Mouse (Mus musculus) erythroid progenitor cell, adult 5-6 weeks (primary cell): ENCODE measurements around the gene Nolc1. TPM values are rescaled to one million over a fixed set of nuclear protein-coding genes. Genes with fewer than 3 reads are reported as not detected.

Experiments
- ATAC-seq: replicated peaks from 2 replicates; pipeline ENCODE4 v1.8.0; 2016; ENCODE audit warnings: moderate number of reproducible peaks, mild to moderate bottlenecking, moderate TSS enrichment, inconsistent platforms; ENCODE audit not compliant: poor library complexity, low FRiP score, severe bottlenecking
- total RNA-seq, 2 experiments: library from RNA; stranded (forward) in 1 of 2; stranded (reverse) in 1 of 2; fragments of 150-400 nt in 1 of 2; fragments of 186-747, 209-891 nt in 1 of 2; gene quantifications; 2 replicates each; pipeline versions ENCODE4 v1.2.3 to v1.2.4; 2015 to 2017; ENCODE audit warnings: low replicate concordance in 2 of 2

Gene Nolc1
- total RNA-seq (2015; ENCODE audit: low replicate concordance) (9.6 and 16.2 TPM in 2 replicates), total RNA-seq (2017; ENCODE audit: low replicate concordance) (18.5 and 27.3 TPM in 2 replicates)

DNA sequence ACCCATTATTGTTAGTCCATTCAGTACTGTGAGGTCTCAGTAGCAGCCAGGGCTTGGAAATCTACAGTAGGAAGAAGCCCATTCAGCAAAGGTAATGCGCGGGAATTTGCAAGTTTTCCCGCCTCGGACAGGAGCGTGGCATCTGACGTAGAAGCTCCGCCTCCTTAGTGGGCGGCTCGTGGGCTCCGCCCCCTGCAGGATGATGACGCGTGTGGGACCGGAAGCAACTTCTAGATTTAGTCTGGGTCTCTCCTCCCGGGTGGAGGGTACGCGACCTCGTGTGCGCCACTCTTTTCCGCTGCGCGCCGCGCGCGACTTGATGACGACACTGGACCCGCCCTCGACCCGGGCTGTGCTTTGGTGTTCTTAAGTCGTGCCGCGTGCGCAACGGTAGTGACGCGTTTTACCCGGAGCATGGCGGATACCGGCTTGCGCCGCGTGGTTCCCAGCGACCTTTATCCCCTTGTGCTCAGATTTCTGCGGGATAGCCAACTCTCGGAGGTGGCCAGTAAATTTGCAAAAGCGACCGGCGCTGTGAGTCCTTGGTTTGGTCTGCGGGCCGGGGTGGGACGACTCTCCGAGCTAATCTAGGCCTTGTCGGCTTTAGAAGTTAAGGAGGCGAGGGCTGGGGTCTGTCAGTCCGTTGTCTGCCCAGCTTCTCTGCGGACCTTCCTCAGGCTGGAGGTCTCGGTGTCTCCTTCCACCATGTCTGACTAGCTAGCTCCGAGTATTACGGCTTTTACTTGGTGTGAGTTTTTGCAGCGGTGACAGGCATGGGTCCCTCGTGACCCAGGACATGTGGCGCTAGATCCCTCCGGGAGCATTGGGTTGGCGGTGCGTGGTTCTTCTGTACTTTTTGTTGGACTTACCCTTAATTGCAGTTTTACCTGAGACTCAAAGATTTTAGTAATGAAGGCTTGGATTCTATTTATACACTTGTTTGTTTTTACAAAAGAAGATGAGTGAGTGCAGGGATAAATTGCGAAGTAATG is at the start of gene Nolc1:
Gene Nolc1 (plus strand): TSS at position 248 of the 992 bp plus-strand sequence.
- peak; percentile 96 for ATAC-seq

DNA sequence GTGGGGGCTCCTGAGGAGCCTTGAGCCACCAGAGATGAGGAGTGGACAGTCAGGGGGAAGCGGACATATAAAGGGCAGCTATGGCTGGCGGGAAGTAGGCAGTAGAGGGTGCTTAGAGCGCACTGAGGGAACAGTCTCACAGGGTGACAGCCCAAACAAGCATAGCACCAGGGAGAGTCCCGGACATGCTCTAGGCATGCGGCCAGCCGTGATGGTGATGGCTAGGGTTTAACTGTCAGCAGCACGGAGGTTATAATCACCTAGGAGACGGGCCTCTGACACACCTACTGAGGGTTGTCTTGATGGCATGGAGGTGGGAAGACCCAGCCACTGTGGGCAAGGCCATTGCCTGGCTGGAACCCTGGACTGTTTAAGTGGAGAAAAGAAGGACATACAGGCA is 49.1 kb upstream of the Nolc1 start:
- ATAC-seq, result no peak

- ATAC-seq, result no peak
Observed at GRCm38 (mm10) chr19:46028747-46029320, 46.8 kb upstream of the Nolc1 start.

DNA sequence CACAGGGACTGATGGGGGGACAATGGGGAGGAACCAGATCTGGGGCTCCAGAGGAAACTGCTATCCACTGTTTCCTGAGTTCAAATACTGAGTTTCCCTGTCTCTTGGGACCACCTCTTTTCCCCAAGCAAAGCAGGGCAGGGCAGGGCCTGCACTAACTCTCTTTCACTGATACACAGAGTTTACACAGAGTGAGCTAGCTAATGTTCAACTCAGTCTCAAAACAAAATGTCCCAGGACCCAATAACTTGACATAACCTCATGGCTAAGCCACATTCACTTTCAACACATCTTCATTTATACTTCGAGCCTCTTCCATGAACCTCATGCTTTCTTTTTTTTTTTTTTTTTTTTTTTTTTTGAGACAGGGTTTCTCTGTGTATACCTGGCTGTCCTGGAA is 46.0 kb upstream of the Nolc1 start:
- no peak for ATAC-seq

GRCm38 (mm10) chr19:46030196-46030983 is 45.3 kb upstream of the Nolc1 start:
- no peak for ATAC-seq

- ATAC-seq, result no peak
Observed at GRCm38 (mm10) chr19:46031689-46032432, 43.8 kb upstream of the Nolc1 start.

DNA sequence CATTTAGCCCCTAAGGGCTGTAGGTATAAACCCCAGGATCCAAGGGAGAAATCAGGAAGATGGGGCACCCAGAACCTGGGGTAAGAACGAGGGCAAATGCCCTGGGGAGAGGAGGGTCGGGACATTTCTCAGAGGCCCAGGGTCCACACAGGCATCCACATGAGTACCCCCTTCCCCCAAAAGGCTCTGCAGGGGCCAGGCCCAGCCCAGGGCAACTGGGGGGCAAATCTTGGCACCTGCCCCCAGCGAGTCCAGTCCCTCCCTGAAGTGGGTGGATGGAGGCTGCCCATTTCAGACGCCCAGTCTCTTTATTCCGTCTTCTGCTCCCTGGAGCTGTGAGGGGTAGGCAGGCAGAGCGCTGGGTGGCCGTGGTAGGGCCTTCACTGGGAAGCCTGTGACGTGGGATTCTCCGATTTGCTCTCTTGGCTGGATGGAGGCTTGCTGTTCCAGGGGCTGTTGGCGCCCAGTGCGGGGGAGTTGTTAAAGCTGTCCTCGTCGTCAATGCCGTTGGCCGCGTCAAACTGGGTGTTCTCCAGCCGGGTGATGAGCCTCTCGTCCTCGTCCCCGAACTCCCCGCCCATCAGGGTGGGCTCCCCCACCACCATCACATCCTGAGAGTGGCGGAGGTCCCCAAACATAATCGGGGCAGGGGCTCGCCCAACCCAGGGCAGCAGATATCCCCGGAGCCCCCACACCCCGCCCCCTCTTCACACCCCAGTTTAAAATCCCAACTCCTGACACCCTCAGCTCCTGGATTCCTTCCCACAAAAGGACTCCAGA is 42.7 kb upstream of the Nolc1 start:
- ATAC-seq, result no peak

DNA sequence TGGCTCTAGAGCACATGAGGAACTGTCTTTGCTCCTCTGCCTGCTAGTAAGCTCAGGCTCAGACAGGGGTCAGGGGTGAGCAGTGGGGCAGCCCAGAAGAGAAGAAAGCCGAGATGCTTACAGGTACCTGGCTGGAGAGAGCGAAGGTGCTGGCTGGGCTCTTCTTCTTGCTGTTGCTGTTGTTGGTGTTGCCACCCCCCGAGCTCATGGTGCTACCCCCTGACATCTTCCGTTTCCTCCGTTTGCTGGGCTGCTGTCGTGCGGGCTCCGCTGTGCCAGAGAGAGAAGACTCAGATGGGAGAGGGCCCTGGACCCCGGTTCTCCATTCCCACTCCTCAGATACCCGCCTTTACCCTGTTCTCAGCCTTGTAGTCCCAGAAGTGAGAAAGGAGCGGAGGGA is 41.8 kb upstream of the Nolc1 start:
- no peak for ATAC-seq

DNA sequence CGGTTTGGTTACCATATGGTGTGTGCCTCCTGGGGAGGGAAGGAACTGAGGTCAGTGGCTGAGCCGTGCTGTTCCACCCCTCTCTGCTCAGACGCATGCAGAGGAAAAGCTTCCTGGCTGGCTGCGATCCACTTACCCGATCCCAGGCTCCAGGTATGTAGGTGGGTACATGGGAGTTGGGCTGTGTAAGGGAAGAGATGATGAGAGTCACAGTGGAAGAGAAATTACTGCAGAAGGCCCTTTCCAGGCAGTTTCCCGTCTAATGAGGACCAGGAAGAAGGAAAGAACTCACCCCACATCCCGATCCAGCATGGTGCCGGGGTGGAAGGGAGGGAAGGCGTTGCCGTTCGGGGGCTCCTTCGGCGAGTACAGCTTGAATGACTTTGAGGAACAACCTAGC is 39.7 kb upstream of the Nolc1 start:
- no peak for ATAC-seq

DNA sequence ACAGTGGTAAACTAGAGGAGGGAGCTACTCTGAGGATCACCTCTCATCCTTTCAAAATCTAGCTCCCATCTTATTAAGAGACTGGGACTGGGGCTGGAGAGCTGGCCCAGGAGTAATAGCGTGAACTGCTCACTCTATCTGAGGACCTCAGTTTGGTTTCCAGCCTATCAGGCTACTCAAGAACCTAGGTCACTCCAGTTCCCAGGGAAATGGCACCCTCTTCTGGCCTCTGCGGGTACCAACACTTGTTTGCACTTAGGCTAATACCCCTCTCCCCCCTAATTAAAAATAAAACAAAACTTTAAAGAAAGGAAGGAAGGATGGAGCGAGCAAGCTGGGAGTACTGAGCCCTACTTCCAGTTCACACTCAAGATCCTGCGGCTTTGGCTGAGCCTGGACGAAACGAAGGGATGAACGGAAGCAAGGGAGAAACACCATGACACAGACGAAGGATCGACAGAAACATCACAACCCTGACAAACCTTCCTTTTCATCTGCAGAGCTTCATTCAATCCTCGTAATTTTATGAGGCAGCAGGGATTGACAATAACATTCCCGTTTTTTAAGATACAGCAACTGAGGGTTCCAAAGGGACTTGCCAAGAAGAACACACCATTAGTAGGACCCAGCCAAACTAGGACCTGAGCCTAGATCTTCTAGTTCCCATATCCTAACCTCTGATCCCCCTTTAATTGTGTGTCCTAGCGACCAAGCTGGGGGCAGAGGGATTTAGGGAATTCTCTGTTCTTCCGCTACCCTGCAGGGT is 39.0 kb upstream of the Nolc1 start:
- no peak for ATAC-seq

- ATAC-seq, result peak; percentile 44
Observed at GRCm38 (mm10) chr19:46037243-46037924, 38.3 kb upstream of the Nolc1 start.

DNA sequence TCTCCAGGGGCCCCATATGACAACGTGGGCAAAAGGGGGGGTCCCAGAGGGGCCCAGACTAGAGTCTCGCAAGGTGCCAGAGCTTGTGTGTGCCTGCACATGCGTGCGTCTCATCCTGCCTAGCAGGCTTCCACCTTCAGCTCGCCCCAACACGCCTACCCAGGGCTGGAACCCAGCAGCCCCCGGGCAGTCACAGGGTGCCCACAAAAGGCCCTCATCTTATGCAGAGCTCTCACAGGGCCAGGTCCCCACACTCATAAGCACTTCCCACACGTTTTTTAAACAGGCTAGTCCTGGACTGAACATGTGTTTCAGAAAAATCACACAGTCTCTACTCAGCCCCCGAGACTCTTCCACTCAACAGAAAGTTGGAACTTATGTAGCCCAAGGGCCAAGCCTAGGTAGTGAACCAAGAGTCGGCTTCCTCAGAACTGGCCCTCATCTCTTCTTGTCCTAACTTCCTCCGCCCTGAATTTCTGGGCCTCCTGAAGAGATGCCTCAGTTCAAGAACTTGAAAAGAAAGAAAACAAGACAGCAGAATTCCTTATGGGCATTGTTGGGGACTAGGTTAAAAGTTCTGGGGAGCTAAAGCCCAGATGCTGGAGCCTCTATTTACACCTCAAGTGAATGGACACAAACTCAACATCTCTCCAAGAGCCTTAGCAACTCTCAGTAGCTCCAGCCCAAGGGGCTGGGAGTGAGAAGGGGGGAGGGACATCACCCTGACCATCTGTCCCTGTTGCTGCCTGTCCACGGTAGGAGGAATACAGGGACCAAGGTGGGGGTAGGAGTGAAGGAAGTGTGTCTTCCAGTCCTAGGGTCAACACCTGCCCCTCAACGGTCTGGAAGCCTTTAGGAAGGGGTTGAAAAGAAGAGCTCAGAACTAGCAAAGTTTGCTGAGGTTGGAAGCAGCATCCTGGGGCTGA is 37.5 kb upstream of the Nolc1 start:
- ATAC-seq, result no peak

- ATAC-seq, result no peak
Observed at GRCm38 (mm10) chr19:46038851-46039260, 36.8 kb upstream of the Nolc1 start.

DNA sequence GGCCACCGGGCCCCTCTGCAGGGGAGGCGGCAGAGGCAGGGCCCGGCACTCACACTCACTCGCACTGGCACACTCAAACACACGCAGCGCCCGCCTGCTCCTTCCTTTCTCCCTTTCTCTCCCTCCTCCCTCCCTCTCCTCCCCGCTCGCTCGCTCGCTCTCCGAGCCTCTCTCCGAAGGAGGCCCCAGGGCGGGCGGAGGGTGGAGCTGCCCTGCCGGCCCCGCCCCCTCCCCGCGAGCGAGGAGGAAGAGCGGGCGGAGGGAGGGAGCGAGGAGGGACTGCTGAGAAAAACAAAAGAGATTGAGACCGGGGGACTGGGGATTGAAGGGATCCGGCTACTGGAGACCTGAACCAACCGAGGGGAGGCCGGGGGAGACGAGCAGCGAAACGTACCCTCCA is 36.2 kb upstream of the Nolc1 start:
- peak; percentile 85 for ATAC-seq

DNA sequence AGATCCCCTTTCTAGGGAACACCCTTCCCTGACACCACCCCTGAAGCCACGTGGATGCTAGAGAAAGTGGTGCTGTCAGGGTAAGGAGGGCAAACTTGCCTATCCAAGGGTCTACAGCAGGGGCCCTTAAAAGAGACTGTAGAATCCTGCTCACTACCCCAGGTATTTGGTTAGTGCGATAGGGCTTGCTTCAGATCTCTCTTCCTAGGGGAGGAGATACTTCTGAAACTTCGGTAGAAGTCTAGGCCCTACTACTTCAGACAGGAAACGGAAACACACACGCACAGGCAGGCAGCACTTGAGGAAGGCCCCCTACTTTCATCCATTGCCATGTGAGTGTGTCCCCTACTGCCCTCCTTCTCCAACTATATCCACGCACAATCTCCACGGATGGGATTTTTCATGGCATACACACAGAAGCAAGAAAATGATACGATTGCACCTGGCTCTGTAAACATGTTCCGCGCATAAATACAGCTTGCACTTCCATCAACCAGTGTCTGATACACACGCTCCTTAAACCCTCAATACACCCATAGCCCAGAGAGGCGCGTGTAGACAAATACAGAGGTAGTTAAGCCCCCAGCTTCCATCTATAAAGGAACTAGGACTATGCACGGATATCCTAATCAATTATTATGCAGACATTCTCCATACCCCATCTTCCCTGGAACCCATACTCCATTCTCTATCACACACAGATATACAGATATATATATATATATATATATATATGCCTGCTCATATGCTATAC is 35.3 kb upstream of the Nolc1 start:
- no peak for ATAC-seq
